Mouse (Mus musculus) left cerebral cortex, adult 2 months (tissue): ENCODE data around the gene Hoxd11. TPM values are rescaled to one million over a fixed set of nuclear protein-coding genes. Genes with fewer than 3 reads are reported as not detected.

Experiments
- DNase-seq, 2 experiments: peaks; one replicate each; pipeline ENCODE4 v3.0.0; 2021 to 2022; ENCODE audit warnings: low spot score in 2 of 2, mixed read lengths in 1 of 2; ENCODE audit errors: extremely low spot score in 1 of 2
- H3K27ac ChIP-seq: fragments of 200-600 bp; 2 replicates; pipeline ENCODE4 v1.8.1; 2022
- H3K4me3 ChIP-seq: fragments of 200-600 bp; 2 replicates; pipeline ENCODE4 v1.8.1; 2022
- CTCF ChIP-seq: fragments of 200-600 bp; IDR thresholded peaks from 2 replicates; pipeline ENCODE4 v1.8.1; 2022; ENCODE audit warnings: antibody characterized with exemption, mild to moderate bottlenecking, moderate library complexity
- intact Hi-C: fragments of 180-260 bp; cut with DNase I; formaldehyde crosslinking; loops from one replicate; pipeline ENCODE4 v1.15.1; 2025
- total RNA-seq, 2 experiments: library from RNA; stranded (reverse); gene quantifications; 2 replicates each; pipeline ENCODE4 v1.2.3; 2021

Gene Hoxd11
- total RNA-seq, 2 experiments from 2014 or later: not detected

- intact Hi-C loops: no loop called here
- Histone ChIP-seq H3K27ac (no peak overlapping the region), H3K4me3 (no peak overlapping the region)
- no peak for TF ChIP-seq CTCF
- DNase-seq: no peak
Measured at GRCm38 (mm10) chr2:74720955-74721491, 41.7 kb downstream of the Hoxd11 start.

GRCm38 (mm10) chr2:74721882-74722281 lies 42.5 kb downstream of the Hoxd11 start:
- no peak for DNase-seq
- intact Hi-C loops: no loop called here
- Histone ChIP-seq H3K4me3 (no peak overlapping the region), H3K27ac (no peak overlapping the region)
- TF ChIP-seq CTCF: no peak

- no peak for DNase-seq
- no peak overlapping the region for H3K27ac ChIP-seq
- TF ChIP-seq CTCF: no peak
- H3K4me3 ChIP-seq: no peak overlapping the region
- intact Hi-C loops: no loop called here
Measured at GRCm38 (mm10) chr2:74722949-74723348, 43.6 kb downstream of the Hoxd11 start.

DNA sequence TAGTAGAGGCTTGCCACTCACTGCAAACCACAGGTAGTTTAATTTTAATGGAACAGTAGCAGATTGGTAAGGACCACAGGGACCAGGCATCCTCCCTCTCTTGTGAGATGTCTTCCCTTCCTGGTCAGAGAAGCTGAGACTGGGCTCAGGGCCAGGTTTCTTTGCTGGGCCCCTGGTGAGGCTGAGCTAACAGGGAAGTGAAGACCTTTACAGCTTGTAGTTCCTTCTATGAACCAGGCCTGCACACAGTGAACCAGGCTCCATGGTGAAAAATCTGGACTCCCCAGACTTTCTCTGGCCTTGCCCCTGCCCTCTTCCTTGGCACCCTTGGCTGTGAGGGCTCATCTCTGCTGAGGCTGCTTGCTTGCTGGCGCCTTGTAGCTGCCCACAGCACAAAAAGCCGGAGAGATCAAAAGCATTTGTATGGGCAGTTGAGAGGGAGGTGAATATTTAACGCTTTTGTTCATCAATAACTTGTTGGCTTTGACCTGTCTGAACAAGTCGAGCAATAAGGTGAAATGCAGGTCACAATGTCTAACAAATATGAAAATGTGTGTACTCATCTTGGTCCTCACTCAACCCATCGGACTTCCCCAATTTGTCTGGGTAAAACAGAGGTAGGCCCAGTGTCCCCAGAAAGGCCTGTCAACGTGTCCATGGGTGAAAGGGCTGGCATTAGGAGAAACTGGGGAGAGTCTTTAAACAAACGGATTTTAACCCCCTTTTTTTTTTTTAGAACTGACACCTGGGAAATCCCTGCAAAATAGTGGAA lies 45.1 kb downstream of the Hoxd11 start:
- Histone ChIP-seq H3K4me3 (no peak overlapping the region), H3K27ac (no peak overlapping the region)
- intact Hi-C loops: loop anchor here (5.0 kb wide), 1 partner anchor 67 kb away; the partner anchor contains the start of gene Evx2
- no peak for DNase-seq
- no peak for TF ChIP-seq CTCF

- no peak for DNase-seq
- Histone ChIP-seq H3K4me3 (no peak overlapping the region), H3K27ac (no peak overlapping the region)
- no peak for TF ChIP-seq CTCF
- intact Hi-C loops: loop anchor here (5.0 kb wide), 1 partner anchor 68 kb away; the partner anchor contains the start of gene Evx2
Measured at GRCm38 (mm10) chr2:74725171-74725570, 45.8 kb downstream of the Hoxd11 start.

DNA sequence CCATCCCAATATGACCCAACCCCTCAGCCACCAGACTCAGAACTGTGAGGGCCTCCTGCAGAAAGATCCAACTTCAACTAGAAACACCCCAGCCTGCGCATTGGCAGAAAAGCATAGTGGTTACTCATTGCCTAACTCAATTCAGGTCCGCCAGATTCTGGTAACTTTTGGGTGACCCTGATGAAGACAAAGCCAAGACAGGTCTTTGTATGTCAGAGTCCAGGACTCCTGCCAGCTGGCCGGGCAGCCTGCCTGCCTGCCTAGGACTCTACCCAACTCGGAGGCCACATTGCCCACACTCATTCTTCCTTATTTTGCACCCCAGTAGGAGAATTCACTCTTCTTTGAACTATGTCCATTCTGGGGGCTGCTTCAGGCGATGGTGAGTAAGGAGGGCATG lies 47.2 kb downstream of the Hoxd11 start, which contains the start of gene Gm28230:
Gm28230 (plus strand) TSS at position 178 of the 400 bp plus-strand sequence.
- no peak within 1 kb of the TSS for H3K27ac ChIP-seq
- intact Hi-C loops: loop anchor here (5.0 kb wide), 1 partner anchor 69 kb away; the partner anchor contains the start of gene Evx2
- no peak for TF ChIP-seq CTCF
- DNase-seq: no peak
- H3K4me3 ChIP-seq: no peak within 1 kb of the TSS

GRCm38 (mm10) chr2:74726973-74727639 lies 47.7 kb downstream of the Hoxd11 start:
- no peak for TF ChIP-seq CTCF
- no peak for DNase-seq
- Histone ChIP-seq H3K4me3 (no peak overlapping the region), H3K27ac (no peak overlapping the region)
- intact Hi-C loops: loop anchor here (5.0 kb wide), 1 partner anchor 70 kb away; the partner anchor contains the start of gene Evx2

DNA sequence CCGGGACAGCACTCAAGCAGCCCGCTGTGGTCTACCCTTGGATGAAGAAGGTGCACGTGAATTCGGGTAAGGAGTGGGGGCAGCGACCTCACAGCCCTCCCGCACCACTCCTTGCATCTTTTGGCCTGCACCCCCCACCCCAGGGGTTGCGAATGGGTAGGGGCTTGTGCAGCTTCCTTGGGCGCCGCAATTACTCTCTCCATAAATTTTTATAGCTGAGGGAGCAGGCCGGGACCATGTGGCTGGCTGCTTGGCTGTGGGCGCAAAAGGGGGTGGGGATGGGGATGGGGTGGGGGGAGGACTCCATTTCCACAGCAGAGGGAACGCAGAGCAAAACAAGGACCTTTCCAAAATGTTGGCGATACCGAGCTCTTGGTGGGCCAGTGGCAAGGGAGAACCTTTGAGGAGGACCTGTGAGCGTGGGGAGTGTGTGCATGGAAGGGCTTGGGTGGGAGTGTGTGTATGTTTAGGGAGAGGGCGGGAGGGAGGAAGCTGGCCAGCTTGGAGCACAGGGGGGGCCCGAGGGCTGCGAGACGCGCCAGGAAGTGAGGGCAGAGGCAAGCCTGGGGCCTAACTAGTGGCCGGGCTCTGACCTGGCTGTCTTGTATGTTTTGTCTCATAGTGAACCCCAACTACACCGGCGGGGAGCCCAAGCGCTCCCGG lies 48.4 kb downstream of the Hoxd11 start:
- DNase-seq: no peak
- no peak for TF ChIP-seq CTCF
- intact Hi-C loops: loop anchor here (5.0 kb wide), 1 partner anchor 70 kb away; the partner anchor contains the start of gene Evx2
- H3K27ac ChIP-seq: no peak overlapping the region
- H3K4me3 ChIP-seq: no peak overlapping the region

DNA sequence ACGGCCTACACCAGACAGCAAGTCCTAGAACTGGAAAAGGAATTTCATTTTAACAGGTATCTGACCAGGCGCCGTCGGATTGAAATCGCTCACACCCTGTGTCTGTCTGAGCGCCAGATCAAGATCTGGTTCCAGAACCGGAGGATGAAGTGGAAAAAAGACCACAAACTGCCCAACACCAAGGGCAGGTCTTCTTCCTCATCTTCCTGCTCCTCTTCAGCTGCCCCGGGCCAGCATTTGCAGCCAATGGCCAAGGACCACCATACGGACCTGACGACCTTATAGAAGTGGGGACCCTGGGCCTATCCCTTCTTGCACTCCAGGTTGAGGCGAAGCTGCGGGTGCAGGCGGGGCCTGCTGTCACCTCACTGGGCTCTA lies 48.9 kb downstream of the Hoxd11 start:
- H3K4me3 ChIP-seq: no peak overlapping the region
- intact Hi-C loops: loop anchor here (5.0 kb wide), 1 partner anchor 71 kb away; the partner anchor contains the start of gene Evx2
- no peak for TF ChIP-seq CTCF
- no peak overlapping the region for H3K27ac ChIP-seq
- no peak for DNase-seq

- no peak for TF ChIP-seq CTCF
- no peak overlapping the region for H3K4me3 ChIP-seq
- intact Hi-C loops: no loop called here
- no peak overlapping the region for H3K27ac ChIP-seq
- no peak for DNase-seq
Measured at GRCm38 (mm10) chr2:74730331-74730730, 51.0 kb downstream of the Hoxd11 start.

- intact Hi-C loops: no loop called here
- DNase-seq: no peak
- TF ChIP-seq CTCF: no peak
- no peak overlapping the region for H3K4me3 ChIP-seq
- no peak overlapping the region for H3K27ac ChIP-seq
Measured at GRCm38 (mm10) chr2:74731055-74731454, 51.7 kb downstream of the Hoxd11 start.
